In the genomic region with DNA sequence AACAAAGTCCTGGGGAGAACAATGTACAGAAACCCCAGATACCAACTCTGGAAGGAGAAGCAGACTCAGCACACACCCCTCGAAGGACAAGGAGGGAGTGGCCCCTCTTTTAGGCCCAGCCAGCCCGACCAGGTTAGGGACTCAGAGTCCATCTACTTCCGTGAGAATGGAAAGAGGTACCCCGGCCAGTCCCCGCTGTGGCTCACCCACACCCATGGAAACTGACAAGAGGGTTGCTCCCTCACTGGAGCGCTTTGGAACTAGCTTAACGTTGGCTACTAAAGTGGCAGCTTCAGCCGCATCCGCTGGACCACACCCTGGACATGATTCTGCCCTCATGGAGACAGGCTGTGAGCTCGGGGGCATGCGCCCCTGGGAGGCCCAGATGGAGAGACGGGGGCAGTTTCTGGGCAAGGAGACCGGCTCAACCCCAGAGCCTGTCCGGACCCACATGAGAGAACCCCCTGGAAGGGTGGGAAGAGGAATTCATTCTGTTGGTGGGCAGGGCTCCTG, we compare ENCODE assay signal across 8 mouse cellular contexts. TPM values are rescaled to one million over a fixed set of nuclear protein-coding genes. Genes with fewer than 3 reads are reported as not detected.
A peak's percentile ranks its signal among the peaks of the same experiment; 100 is the strongest.
DNase-seq lines count a peak whose midpoint lies in the region; ATAC-seq lines count a peak whose summit lies in the region.

No protein-coding gene starts in this region.

- peak overlapping the region; percentile 75 for H3K4me3 ChIP-seq in kidney, embryonic 15.5 days (replicated peaks)
- peak overlapping the region; percentile 72 for H3K4me3 ChIP-seq in embryonic facial prominence, embryonic 12.5 days
- H3K4me3 ChIP-seq in hindbrain, embryonic 13.5 days = peak overlapping the region; percentile 58
- peak overlapping the region; percentile 58 for H3K4me3 ChIP-seq in midbrain, embryonic 12.5 days

- peaks cover 75% of the 10 kb centered on the region for H3K4me1 ChIP-seq in kidney, embryonic 15.5 days
- H3K4me1 ChIP-seq in embryonic facial prominence, embryonic 12.5 days = peaks cover 56% of the 10 kb centered on the region
- peaks cover 56% of the 10 kb centered on the region for H3K4me1 ChIP-seq in hindbrain, embryonic 13.5 days (replicated peaks)
- peaks cover 31% of the 10 kb centered on the region for H3K4me1 ChIP-seq in midbrain, embryonic 12.5 days

- DNase-seq in kidney, adult 8-10 months = no peak
- no peak for DNase-seq in right cerebral cortex, postnatal 14 days
- DNase-seq in B cell, adult 2 months = no peak
- no peak for DNase-seq in kidney, adult 9 months

- peak overlapping the region; percentile 97 for H3K4me2 ChIP-seq in kidney, embryonic 15.5 days
- peak overlapping the region; percentile 98 for H3K4me2 ChIP-seq in embryonic facial prominence, embryonic 12.5 days (replicated peaks)
- H3K4me2 ChIP-seq in hindbrain, embryonic 13.5 days = peak overlapping the region; percentile 99
- peak overlapping the region; percentile 98 for H3K4me2 ChIP-seq in midbrain, embryonic 12.5 days (replicated peaks)

- no peaks in the 10 kb centered on the region for H3K9me3 ChIP-seq in kidney, embryonic 15.5 days (replicated peaks)
- no peaks in the 10 kb centered on the region for H3K9me3 ChIP-seq in embryonic facial prominence, embryonic 12.5 days
- H3K9me3 ChIP-seq in hindbrain, embryonic 13.5 days = no peaks in the 10 kb centered on the region
- no peaks in the 10 kb centered on the region for H3K9me3 ChIP-seq in midbrain, embryonic 12.5 days

- no peak overlapping the region for H3K9ac ChIP-seq in kidney, embryonic 15.5 days
- H3K9ac ChIP-seq in embryonic facial prominence, embryonic 12.5 days = peak overlapping the region; percentile 83; the same call in 1 of the 2 replicates
- H3K9ac ChIP-seq in hindbrain, embryonic 13.5 days = peak overlapping the region; percentile 82; the same call in 1 of the 2 replicates
- peak overlapping the region; percentile 73; the same call in 1 of the 2 replicates for H3K9ac ChIP-seq in midbrain, embryonic 12.5 days (replicated peaks)

- WGBS in kidney, embryonic 15.5 days = 43% methylated on average over 14 of the region's 14 CpGs
- WGBS in embryonic facial prominence, embryonic 12.5 days = 31% methylated on average over 14 of the region's 14 CpGs
- WGBS in hindbrain, embryonic 13.5 days = 23% methylated on average over 14 of the region's 14 CpGs
- 19% methylated on average over 14 of the region's 14 CpGs for WGBS in midbrain, embryonic 12.5 days

- peaks cover 19% of the 10 kb centered on the region for H3K36me3 ChIP-seq in kidney, embryonic 15.5 days
- peaks cover 12% of the 10 kb centered on the region; the same call in 1 of the 2 replicates for H3K36me3 ChIP-seq in embryonic facial prominence, embryonic 12.5 days
- H3K36me3 ChIP-seq in hindbrain, embryonic 13.5 days = no peaks in the 10 kb centered on the region
- no peaks in the 10 kb centered on the region for H3K36me3 ChIP-seq in midbrain, embryonic 12.5 days

- no peak overlapping the region; the same call in 1 of the 2 replicates for H3K27ac ChIP-seq in kidney, embryonic 15.5 days
- no peak overlapping the region for H3K27ac ChIP-seq in embryonic facial prominence, embryonic 12.5 days
- no peak overlapping the region for H3K27ac ChIP-seq in hindbrain, embryonic 13.5 days
- H3K27ac ChIP-seq in midbrain, embryonic 12.5 days (replicated peaks) = no peak overlapping the region

- no peaks in the 10 kb centered on the region; the same call in 1 of the 2 replicates for H3K27me3 ChIP-seq in kidney, embryonic 15.5 days
- H3K27me3 ChIP-seq in embryonic facial prominence, embryonic 12.5 days = peaks cover 10% of the 10 kb centered on the region
- peaks cover 63% of the 10 kb centered on the region for H3K27me3 ChIP-seq in hindbrain, embryonic 13.5 days
- H3K27me3 ChIP-seq in midbrain, embryonic 12.5 days = peaks cover 52% of the 10 kb centered on the region

- ATAC-seq in kidney, embryonic 15.5 days (replicated peaks; ENCODE audit: low FRiP score) = no peak
- no peak for ATAC-seq in embryonic facial prominence, embryonic 12.5 days (ENCODE audit: insufficient number of reproducible peaks, insufficient read depth, low FRiP score, low TSS enrichment)
- no peak for ATAC-seq in hindbrain, embryonic 13.5 days (ENCODE audit: low FRiP score)
- ATAC-seq in midbrain, embryonic 12.5 days (ENCODE audit: low FRiP score, low read depth) = no peak

RNA-seq across cellular contexts. Expression of a gene that starts 2.7 kb away (rescaled TPM):
- 8.8 and 9.4 TPM in 2 replicates for polyA plus RNA-seq in kidney, embryonic 15.5 days (2015; fragmentation: Nextera tagmentation; extraction: Ambion mirVana)
- polyA plus RNA-seq in embryonic facial prominence, embryonic 12.5 days (2016; fragmentation: Nextera tagmentation; extraction: Ambion mirVana) = 12.8 and 13.3 TPM in 2 replicates
- 2.6 and 3.4 TPM in 2 replicates for polyA plus RNA-seq in hindbrain, embryonic 13.5 days (2015; fragmentation: Nextera tagmentation; extraction: Ambion mirVana)
- polyA plus RNA-seq in midbrain, embryonic 12.5 days (2016; fragmentation: Nextera tagmentation; extraction: Ambion mirVana) = 5.2 and 5.7 TPM in 2 replicates
